Mouse (Mus musculus) midbrain, embryonic 13.5 days (tissue): ENCODE results near the gene Zan. TPM values are rescaled to one million over a fixed set of nuclear protein-coding genes. Genes with fewer than 3 reads are reported as not detected.

Source experiments
- ATAC-seq: fragments of 200-750 bp; cut with Nextera tagmentation; 2 replicates; pipeline ENCODE4 v1.8.0; 2017; ENCODE audit warnings: mild to moderate bottlenecking, moderate TSS enrichment, moderate library complexity
- H3K27ac ChIP-seq: fragments of 300-500 bp; sonication (generic); 2 replicates; pipeline ENCODE4 v1.5.1; 2015; ENCODE audit warnings: inconsistent platforms, mild to moderate bottlenecking, moderate library complexity
- H3K27me3 ChIP-seq: fragments of 300-500 bp; sonication (generic); 2 replicates; pipeline ENCODE4 v1.6.1; 2015; ENCODE audit warnings: mild to moderate bottlenecking, inconsistent platforms
- H3K36me3 ChIP-seq: fragments of 300-500 bp; sonication (generic); 2 replicates; pipeline ENCODE4 v1.6.1; 2015; ENCODE audit warnings: mild to moderate bottlenecking, inconsistent platforms
- H3K4me1 ChIP-seq: fragments of 300-500 bp; sonication (generic); replicated peaks from 2 replicates; pipeline ENCODE4 v1.6.1; 2015; ENCODE audit warnings: inconsistent platforms
- H3K4me2 ChIP-seq: fragments of 300-500 bp; sonication (generic); replicated peaks from 2 replicates; pipeline ENCODE4 v1.6.1; 2015; ENCODE audit warnings: moderate library complexity, mild to moderate bottlenecking, inconsistent platforms
- H3K4me3 ChIP-seq: fragments of 300-500 bp; sonication (generic); replicated peaks from 2 replicates; pipeline ENCODE4 v1.5.1; 2015; ENCODE audit warnings: mild to moderate bottlenecking, inconsistent platforms
- H3K9ac ChIP-seq: fragments of 300-500 bp; sonication (generic); replicated peaks from 2 replicates; pipeline ENCODE4 v1.6.1; 2015; ENCODE audit warnings: mild to moderate bottlenecking, inconsistent platforms
- H3K9me3 ChIP-seq: fragments of 300-500 bp; sonication (generic); 2 replicates; pipeline ENCODE4 v1.6.1; 2016; ENCODE audit warnings: mild to moderate bottlenecking, inconsistent platforms
- WGBS: fragments of 180-500 bp; shearing (Covaris S2); methylation state at CpG from one replicate; pipeline ENCODE4 v1.1.7; 2015; 5-methylcytosine and 5-hydroxymethylcytosine counted together
- polyA plus RNA-seq: library from polyadenylated mRNA; unstranded; fragments of >200 nt; fragmentation: Nextera tagmentation; extraction: Ambion mirVana; gene quantifications from 2 replicates; pipeline ENCODE4 v1.2.1, GENCODE M21; 2015

The Zan gene
- 0.08 and 0.12 TPM in 2 replicates for polyA plus RNA-seq

GRCm38 (mm10) chr5:137476964-137477363, at the start of gene Zan:
Gene Zan (minus strand): TSS chr5:137477064.
- Histone ChIP-seq H3K9me3 (no peaks in the 10 kb centered on the region), H3K36me3 (no peaks in the 10 kb centered on the region), H3K4me3 (no peak within 1 kb of the TSS), H3K4me2 (no peak within 1 kb of the TSS), H3K9ac (no peak within 1 kb of the TSS), H3K27ac (no peak within 1 kb of the TSS), H3K4me1 (no peaks in the 10 kb centered on the region), H3K27me3 (no peaks in the 10 kb centered on the region)
- 86% methylated on average over 5 of the region's 5 CpGs for WGBS
- no peak for ATAC-seq

- Histone ChIP-seq H3K9ac (peak overlapping the region; percentile 36), H3K4me2 (no peak overlapping the region), H3K27me3 (no peaks in the 10 kb centered on the region), H3K4me3 (0 out of 2 replicates have a peak overlapping the region, but pooled peaks have one; percentile 0), H3K9me3 (no peaks in the 10 kb centered on the region), H3K27ac (peak overlapping the region; percentile 80), H3K4me1 (peaks cover 53% of the 10 kb centered on the region), H3K36me3 (peaks cover 87% of the 10 kb centered on the region)
- 36% methylated on average over 16 of the region's 16 CpGs for WGBS
- no peak for ATAC-seq
Observed at GRCm38 (mm10) chr5:137526192-137526936, 49.5 kb upstream of the Zan start.

DNA sequence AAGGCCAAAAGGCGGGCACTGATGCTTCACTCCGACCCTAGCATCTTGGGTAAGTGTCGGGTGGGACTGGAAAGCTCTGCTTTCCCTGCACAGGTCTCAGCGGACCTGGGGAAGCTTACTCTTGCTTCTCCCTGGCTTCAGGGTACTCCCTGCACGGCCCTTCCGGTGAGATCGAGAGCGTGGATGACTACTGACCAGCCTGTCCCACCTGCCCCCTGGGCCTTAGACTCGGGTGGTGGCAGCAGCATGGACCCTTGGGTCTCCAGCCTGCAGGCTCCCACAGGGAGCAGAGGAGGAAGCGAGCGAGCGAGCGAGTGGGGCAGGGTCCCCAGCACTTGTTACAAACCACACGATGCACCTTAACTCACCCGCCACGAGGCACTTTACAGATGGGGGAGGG, 48.6 kb upstream of the Zan start:
- no peak overlapping the region for H3K9ac ChIP-seq
- H3K9me3 ChIP-seq, result no peaks in the 10 kb centered on the region
- ATAC-seq, result no peak
- no peak overlapping the region for H3K4me3 ChIP-seq
- H3K36me3 ChIP-seq, result peaks cover 95% of the 10 kb centered on the region
- no peak overlapping the region for H3K4me2 ChIP-seq
- H3K4me1 ChIP-seq, result peaks cover 51% of the 10 kb centered on the region
- H3K27me3 ChIP-seq, result no peaks in the 10 kb centered on the region
- H3K27ac ChIP-seq, result peak overlapping the region; percentile 35; the same call in 1 of the 2 replicates
- WGBS, result 76% methylated on average over 16 of the region's 16 CpGs

GRCm38 (mm10) chr5:137524671-137525070, 47.8 kb upstream of the Zan start:
- H3K36me3 ChIP-seq, result peaks cover 99% of the 10 kb centered on the region
- ATAC-seq, result no peak
- H3K4me1 ChIP-seq, result peaks cover 43% of the 10 kb centered on the region
- no peaks in the 10 kb centered on the region for H3K9me3 ChIP-seq
- WGBS, result 91% methylated on average over 13 of the region's 13 CpGs
- no peak overlapping the region for H3K9ac ChIP-seq
- peak overlapping the region; percentile 35 for H3K27ac ChIP-seq
- H3K4me2 ChIP-seq, result no peak overlapping the region
- H3K4me3 ChIP-seq, result no peak overlapping the region
- no peaks in the 10 kb centered on the region for H3K27me3 ChIP-seq

GRCm38 (mm10) chr5:137524251-137524515, 47.3 kb upstream of the Zan start:
- ATAC-seq, result no peak
- H3K4me3 ChIP-seq, result no peak overlapping the region
- peaks cover 99% of the 10 kb centered on the region for H3K36me3 ChIP-seq
- peak overlapping the region; percentile 35; the same call in 1 of the 2 replicates for H3K27ac ChIP-seq
- 82% methylated on average over 8 of the region's 8 CpGs for WGBS
- peaks cover 38% of the 10 kb centered on the region for H3K4me1 ChIP-seq
- no peaks in the 10 kb centered on the region for H3K9me3 ChIP-seq
- H3K9ac ChIP-seq, result no peak overlapping the region
- no peak overlapping the region for H3K4me2 ChIP-seq
- no peaks in the 10 kb centered on the region for H3K27me3 ChIP-seq

DNA sequence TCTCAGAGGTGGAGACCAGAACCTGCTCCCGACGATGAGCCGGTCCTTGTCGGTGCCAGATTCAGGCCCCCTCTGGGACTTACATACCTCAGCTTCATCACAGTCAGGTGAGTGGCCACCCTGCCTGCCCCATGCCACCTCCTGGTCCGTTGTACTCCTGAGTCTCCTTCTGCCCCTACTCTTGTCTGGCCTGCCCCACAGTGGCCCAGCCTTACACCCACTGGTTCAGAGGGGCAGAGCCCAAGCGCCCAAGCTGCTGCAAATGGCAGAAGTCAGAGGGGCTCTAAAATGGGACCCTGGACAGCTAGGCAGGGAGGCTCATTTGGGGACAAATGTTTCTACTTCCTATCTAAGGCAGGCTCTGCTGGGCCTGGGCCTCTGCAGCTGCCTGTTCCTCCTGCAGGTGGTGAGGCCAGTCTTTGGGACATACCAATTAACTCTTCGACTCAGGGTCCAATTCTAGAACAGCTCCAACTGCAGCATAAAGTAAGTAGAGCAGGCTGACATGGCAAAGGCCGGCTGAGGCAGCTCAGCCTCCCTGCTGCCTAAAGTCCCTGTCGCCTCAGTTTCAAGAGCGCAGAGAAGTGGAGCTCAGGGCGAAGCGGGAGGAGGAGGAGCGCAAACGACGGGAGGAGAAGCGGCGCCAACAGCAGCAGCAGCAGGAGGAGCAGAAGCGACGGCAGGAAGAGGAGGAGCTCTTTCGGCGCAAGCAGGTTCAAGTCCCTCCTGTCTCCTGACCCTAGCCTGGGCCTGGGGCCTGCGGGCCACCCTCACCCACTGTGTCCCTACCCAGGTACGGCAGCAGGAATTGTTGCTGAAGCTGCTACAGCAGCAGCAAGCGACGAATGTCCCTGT, 46.8 kb upstream of the Zan start:
- H3K27me3 ChIP-seq, result no peaks in the 10 kb centered on the region
- ATAC-seq, result no peak
- H3K4me2 ChIP-seq, result no peak overlapping the region
- H3K4me1 ChIP-seq, result peaks cover 32% of the 10 kb centered on the region
- H3K4me3 ChIP-seq, result no peak overlapping the region
- H3K36me3 ChIP-seq, result peaks cover 99% of the 10 kb centered on the region
- 82% methylated on average over 25 of the region's 25 CpGs for WGBS
- peak overlapping the region; percentile 7 for H3K27ac ChIP-seq
- H3K9ac ChIP-seq, result no peak overlapping the region
- H3K9me3 ChIP-seq, result no peaks in the 10 kb centered on the region

GRCm38 (mm10) chr5:137522711-137523110, 45.8 kb upstream of the Zan start:
- Histone ChIP-seq H3K36me3 (peaks cover 97% of the 10 kb centered on the region), H3K27me3 (no peaks in the 10 kb centered on the region), H3K4me2 (no peak overlapping the region), H3K9ac (0 out of 2 replicates have a peak overlapping the region, but pooled peaks have one; percentile 14), H3K4me1 (peaks cover 26% of the 10 kb centered on the region), H3K27ac (peak overlapping the region; percentile 44; the same call in 1 of the 2 replicates), H3K9me3 (no peaks in the 10 kb centered on the region), H3K4me3 (no peak overlapping the region)
- no peak for ATAC-seq
- 75% methylated on average over 10 of the region's 11 CpGs for WGBS

GRCm38 (mm10) chr5:137521861-137522260, 45.0 kb upstream of the Zan start:
- Histone ChIP-seq H3K4me3 (no peak overlapping the region), H3K4me1 (peaks cover 25% of the 10 kb centered on the region), H3K9ac (no peak overlapping the region), H3K27ac (no peak overlapping the region), H3K27me3 (no peaks in the 10 kb centered on the region), H3K36me3 (peaks cover 93% of the 10 kb centered on the region), H3K4me2 (no peak overlapping the region), H3K9me3 (no peaks in the 10 kb centered on the region)
- ATAC-seq, result no peak
- WGBS, result 82% methylated on average over 9 of the region's 9 CpGs

GRCm38 (mm10) chr5:137519691-137520550, 43.1 kb upstream of the Zan start:
- no peaks in the 10 kb centered on the region for H3K9me3 ChIP-seq
- WGBS, result 92% methylated on average over 27 of the region's 27 CpGs
- H3K27me3 ChIP-seq, result no peaks in the 10 kb centered on the region
- no peak overlapping the region for H3K4me3 ChIP-seq
- no peak for ATAC-seq
- no peak overlapping the region; the same call in 1 of the 2 replicates for H3K9ac ChIP-seq
- H3K27ac ChIP-seq, result no peak overlapping the region
- peaks cover 14% of the 10 kb centered on the region for H3K4me1 ChIP-seq
- no peak overlapping the region for H3K4me2 ChIP-seq
- peaks cover 75% of the 10 kb centered on the region for H3K36me3 ChIP-seq

GRCm38 (mm10) chr5:137518436-137518835, 41.6 kb upstream of the Zan start, which contains the start of gene Gigyf1:
Gene Gigyf1 (plus strand): TSS chr5:137518548.
- Histone ChIP-seq H3K4me3 (no peak within 1 kb of the TSS), H3K4me2 (no peak within 1 kb of the TSS), H3K36me3 (peaks cover 68% of the 10 kb centered on the region), H3K9ac (no peak within 1 kb of the TSS), H3K9me3 (no peaks in the 10 kb centered on the region), H3K27ac (no peak within 1 kb of the TSS), H3K4me1 (peaks cover 29% of the 10 kb centered on the region), H3K27me3 (no peaks in the 10 kb centered on the region)
- 78% methylated on average over 5 of the region's 5 CpGs for WGBS
- ATAC-seq, result peak; percentile 31

- no peak for ATAC-seq
- 94% methylated on average over 3 of the region's 3 CpGs for WGBS
- H3K4me2 ChIP-seq, result no peak overlapping the region
- no peaks in the 10 kb centered on the region for H3K27me3 ChIP-seq
- H3K9me3 ChIP-seq, result no peaks in the 10 kb centered on the region
- peaks cover 32% of the 10 kb centered on the region for H3K36me3 ChIP-seq
- H3K9ac ChIP-seq, result peak overlapping the region; percentile 100; the same call in 1 of the 2 replicates
- peaks cover 53% of the 10 kb centered on the region for H3K4me1 ChIP-seq
- H3K4me3 ChIP-seq, result no peak overlapping the region
- H3K27ac ChIP-seq, result no peak overlapping the region
Observed at GRCm38 (mm10) chr5:137514811-137515210, 37.9 kb upstream of the Zan start.
